Mouse (Mus musculus) ES-Bruce4 (cell line): Measurements from ENCODE around the gene Foxo3.

Experiments used
- CTCF ChIP-seq: IDR thresholded peaks from one replicate; pipeline ENCODE4 v1.8.1; 2011; ENCODE audit warnings: low read depth, low read length
- EP300 ChIP-seq: IDR thresholded peaks from 2 replicates; pipeline ENCODE4 v1.6.1; 2011; ENCODE audit warnings: low read depth, low read length; ENCODE audit not compliant: insufficient read depth
- POLR2A ChIP-seq: IDR thresholded peaks from one replicate; pipeline ENCODE4 v1.8.1; 2011; ENCODE audit warnings: low read length; ENCODE audit not compliant: insufficient read depth

GRCm38 (mm10) chr10:42235321-42235720 is 41.2 kb downstream of the Foxo3 start:
- TF ChIP-seq CTCF (no peak), POLR2A (no peak), EP300 (no peak)
